Mouse (Mus musculus) gastrocnemius, postnatal 10 days (tissue): Measurements from ENCODE around the gene Nod2. TPM values are rescaled to one million over a fixed set of nuclear protein-coding genes. Genes with fewer than 3 reads are reported as not detected.

Experiments
- DNase-seq: peaks from one replicate; pipeline ENCODE4 v3.0.0; 2021; ENCODE audit warnings: mixed read lengths
- long read RNA-seq, 2 experiments: library from polyadenylated mRNA; stranded (forward); transcript quantifications; one replicate each; pipeline ENCODE4 v2.0.0; 2021
- total RNA-seq, 2 experiments: library from RNA; stranded (reverse); gene quantifications; 2 replicates each; pipeline ENCODE4 v1.2.3; 2021

The Nod2 gene
- 1 to 10 TPM; 1.1 to 1.4 TPM for total RNA-seq
- long read RNA-seq, experiment 1: 0 reads
- long read RNA-seq, experiment 2, full-length matches to known transcripts: 1 of 1 reads
- long read RNA-seq, experiment 2, partial matches to known transcripts: 0 of 1 reads
- long read RNA-seq, experiment 2, other reads (novel, unspliced or antisense): 0 of 1 reads

GRCm38 (mm10) chr8:88646837-88647778 lies at the start of gene Nod2:
TSS of gene Nod2 (plus strand) at chr8:88647315.
- peak; percentile 71 for DNase-seq

- DNase-seq: no peak
Observed at GRCm38 (mm10) chr8:88598578-88598977, 48.5 kb upstream of the Nod2 start.

- DNase-seq: no peak
Observed at GRCm38 (mm10) chr8:88599491-88599890, 47.6 kb upstream of the Nod2 start.

- DNase-seq: no peak
Observed at GRCm38 (mm10) chr8:88603446-88603989, 43.6 kb upstream of the Nod2 start.

- peak; percentile 60 for DNase-seq
Observed at GRCm38 (mm10) chr8:88604065-88605038, 42.8 kb upstream of the Nod2 start.

- DNase-seq: no peak
Observed at GRCm38 (mm10) chr8:88605361-88606040, 41.6 kb upstream of the Nod2 start.

- DNase-seq: no peak
Observed at GRCm38 (mm10) chr8:88609036-88609435, 38.1 kb upstream of the Nod2 start.

- no peak for DNase-seq
Observed at GRCm38 (mm10) chr8:88610271-88610670, 36.8 kb upstream of the Nod2 start.

- DNase-seq: no peak
Observed at GRCm38 (mm10) chr8:88614981-88615380, 32.1 kb upstream of the Nod2 start.

GRCm38 (mm10) chr8:88618612-88619011 lies 28.5 kb upstream of the Nod2 start:
- DNase-seq: no peak

- DNase-seq: no peak
Observed at GRCm38 (mm10) chr8:88619513-88619912, 27.6 kb upstream of the Nod2 start.

GRCm38 (mm10) chr8:88620931-88621330 lies 26.2 kb upstream of the Nod2 start:
- DNase-seq: no peak

GRCm38 (mm10) chr8:88621408-88621807 lies 25.7 kb upstream of the Nod2 start:
- peak; percentile 77 for DNase-seq

GRCm38 (mm10) chr8:88623351-88623750 lies 23.8 kb upstream of the Nod2 start:
- DNase-seq: no peak

GRCm38 (mm10) chr8:88624276-88624675 lies 22.8 kb upstream of the Nod2 start:
- DNase-seq: no peak

GRCm38 (mm10) chr8:88626433-88626832 lies 20.7 kb upstream of the Nod2 start:
- no peak for DNase-seq

- no peak for DNase-seq
Observed at GRCm38 (mm10) chr8:88626940-88627264, 20.2 kb upstream of the Nod2 start.

- peak; percentile 72 for DNase-seq
Observed at GRCm38 (mm10) chr8:88627265-88627991, 19.7 kb upstream of the Nod2 start.

- no peak for DNase-seq
Observed at GRCm38 (mm10) chr8:88628001-88628774, 18.9 kb upstream of the Nod2 start.

- DNase-seq: no peak
Observed at GRCm38 (mm10) chr8:88630225-88630624, 16.9 kb upstream of the Nod2 start.
